Mouse (Mus musculus): ENCODE results near the gene Slc22a27.
"Not testable (repeated sequence)": the region's sequence is repeated elsewhere in the genome, so short reads cannot be mapped to it uniquely, and the experiment has no call there.

Slc22a27 gene

GRCm38 (mm10) chr19:7965927-7966326, at the start of gene Slc22a27:
Gene Slc22a27, minus strand, starts transcription at chr19:7966027.
- not testable (repeated sequence) for DNase-seq (ENCODE audit: low read depth, low spot score)

DNA sequence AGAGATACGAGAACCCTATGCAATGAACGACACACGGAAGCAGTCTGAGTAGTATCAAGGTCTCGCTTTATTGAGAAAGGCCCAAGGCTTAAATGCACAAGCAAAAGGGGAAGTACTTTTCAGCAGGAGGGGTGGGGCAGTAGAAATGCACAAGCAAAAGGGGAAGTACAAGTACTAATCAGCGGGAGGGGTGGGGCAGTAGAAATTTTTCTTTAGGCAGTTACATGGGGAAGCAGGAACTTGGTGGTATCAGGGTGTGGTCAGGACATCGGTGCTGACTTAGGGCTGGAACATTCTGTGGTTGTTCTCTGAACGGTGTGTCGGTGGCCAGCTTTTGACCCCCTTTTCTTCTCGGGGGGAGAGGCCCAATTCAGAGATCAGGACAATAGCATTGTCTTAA, 45.8 kb upstream of the Slc22a27 start:
- not testable (repeated sequence) for DNase-seq (ENCODE audit: low read depth, low spot score)

GRCm38 (mm10) chr19:8009086-8009485, 43.3 kb upstream of the Slc22a27 start:
- DNase-seq (ENCODE audit: low read depth, low spot score), result not testable (repeated sequence)

GRCm38 (mm10) chr19:7968703-7969102, 2.9 kb upstream of the Slc22a27 start:
- DNase-seq (ENCODE audit: low read depth, low spot score), result no peak

DNA sequence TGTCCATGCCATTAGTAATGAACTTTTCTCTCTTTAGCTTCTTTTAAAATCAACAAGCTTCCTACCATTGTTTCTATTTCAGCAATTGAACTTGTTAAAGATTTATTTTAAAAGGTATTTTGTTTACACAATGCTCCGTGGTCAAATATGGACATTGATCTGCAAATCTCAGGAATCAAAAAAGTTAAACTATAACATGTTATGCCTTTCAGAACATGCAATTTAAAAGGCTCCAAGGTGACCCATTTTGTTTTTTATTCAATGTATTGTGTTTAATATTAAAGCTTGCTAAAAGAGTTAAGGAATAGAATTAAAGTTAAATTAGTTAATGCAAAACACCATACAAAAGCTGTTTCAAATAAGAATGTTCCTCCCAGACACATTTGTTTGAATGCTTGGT, 723 bp upstream of the Slc22a27 start:
- DNase-seq (ENCODE audit: low read depth, low spot score), result not testable (repeated sequence)

- not testable (repeated sequence) for DNase-seq (ENCODE audit: low read depth, low spot score)
Observed at GRCm38 (mm10) chr19:7939391-7939790, 26.4 kb downstream of the Slc22a27 start.

DNA sequence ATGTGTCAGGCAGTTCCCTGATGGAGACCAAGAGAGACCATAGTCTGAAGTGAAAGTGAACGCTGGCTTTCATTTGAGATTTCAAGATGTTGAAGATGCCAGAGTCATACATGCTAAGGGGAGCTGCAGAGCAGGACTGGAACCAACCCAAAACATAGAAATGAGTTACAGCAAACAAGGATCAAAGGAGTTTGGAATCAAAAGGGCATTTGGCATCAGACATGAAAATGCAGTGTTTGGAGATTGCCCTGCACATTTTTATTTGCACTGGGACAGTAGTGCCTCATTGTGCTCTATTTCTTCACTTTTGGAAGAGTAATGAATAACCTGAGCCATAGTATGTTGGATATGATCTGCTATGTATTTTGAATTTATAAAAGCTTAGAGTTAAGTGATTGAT, 89.2 kb downstream of the Slc22a27 start:
- no peak for DNase-seq (ENCODE audit: low read depth, low spot score)

GRCm38 (mm10) chr19:7829851-7830250, 136.0 kb downstream of the Slc22a27 start:
- DNase-seq (ENCODE audit: low read depth, low spot score), result no peak

Data from WW6 (cell line).